Mouse (Mus musculus): ENCODE data around the gene Zkscan14.

DNA sequence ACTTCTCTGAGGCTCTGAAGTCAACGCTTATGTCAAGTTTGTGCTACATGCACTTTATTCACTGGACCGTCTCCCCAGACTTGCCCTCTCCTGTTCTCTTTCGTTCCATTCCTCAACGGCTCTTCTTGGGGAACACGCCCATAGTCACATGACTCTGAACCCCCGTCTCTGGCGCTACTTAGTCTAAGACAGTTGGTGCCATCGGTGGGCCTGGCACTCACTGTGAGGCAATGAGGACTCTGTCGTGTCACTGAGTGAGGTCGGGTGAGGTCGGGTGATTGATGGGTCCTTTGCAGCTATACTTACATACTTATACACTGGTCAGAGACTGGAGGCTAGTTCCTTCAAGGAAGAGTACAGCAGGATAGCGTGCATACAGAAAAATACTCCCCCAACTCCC lies 21.7 kb upstream of the Zkscan14 start:
- TF ChIP-seq POLR2A (IDR thresholded peaks at IDR 0.05; ENCODE audit: borderline replicate concordance, low read depth, low read length): no peak
- no peak for TF ChIP-seq CTCF (IDR thresholded peaks at IDR 0.05; ENCODE audit: low read depth, low read length)

All from bone marrow macrophage, adult 2 months (primary cell).